Mouse (Mus musculus) midbrain, embryonic 10.5 days (tissue): ENCODE data around the gene Slc1a3. TPM values are rescaled to one million over a fixed set of nuclear protein-coding genes. Genes with fewer than 3 reads are reported as not detected.
A peak's percentile ranks its signal among the peaks of the same experiment; 100 is the strongest.

ENCODE experiments used
- DNase-seq: peaks from one replicate; pipeline ENCODE4 v3.0.0-alpha.2; 2017; ENCODE audit warnings: low spot score
- H3K27ac ChIP-seq: fragments of 300-500 bp; sonication (generic); replicated peaks from 2 replicates; pipeline ENCODE4 v1.5.1; 2016; ENCODE audit warnings: mild to moderate bottlenecking
- H3K27me3 ChIP-seq: fragments of 300-500 bp; sonication (generic); 2 replicates; pipeline ENCODE4 v1.6.1; 2016; ENCODE audit warnings: low read depth, mild to moderate bottlenecking; ENCODE audit not compliant: poor library complexity, severe bottlenecking
- H3K36me3 ChIP-seq: fragments of 300-500 bp; sonication (generic); 2 replicates; pipeline ENCODE4 v1.6.1; 2016; ENCODE audit warnings: mild to moderate bottlenecking, moderate library complexity
- H3K4me1 ChIP-seq: fragments of 300-500 bp; sonication (generic); 2 replicates; pipeline ENCODE4 v1.6.1; 2016
- H3K4me3 ChIP-seq: fragments of 300-500 bp; sonication (generic); 2 replicates; pipeline ENCODE4 v1.5.1; 2016; ENCODE audit warnings: mild to moderate bottlenecking, moderate library complexity
- H3K9me3 ChIP-seq: fragments of 300-500 bp; sonication (generic); replicated peaks from 2 replicates; pipeline ENCODE4 v1.6.1; 2016; ENCODE audit warnings: mild to moderate bottlenecking
- WGBS: fragments of 180-500 bp; shearing (Covaris S2); methylation state at CpG from one replicate; pipeline ENCODE4 v1.1.7; 2016; 5-methylcytosine and 5-hydroxymethylcytosine counted together
- polyA plus RNA-seq: library from polyadenylated mRNA; unstranded; fragments of >200 nt; fragmentation: Nextera tagmentation; extraction: Ambion mirVana; gene quantifications from 2 replicates; pipeline ENCODE4 v1.2.1, GENCODE M21; 2016

The Slc1a3 gene
- polyA plus RNA-seq, 1 experiment from 2014 or later, result 23.5 TPM

DNA sequence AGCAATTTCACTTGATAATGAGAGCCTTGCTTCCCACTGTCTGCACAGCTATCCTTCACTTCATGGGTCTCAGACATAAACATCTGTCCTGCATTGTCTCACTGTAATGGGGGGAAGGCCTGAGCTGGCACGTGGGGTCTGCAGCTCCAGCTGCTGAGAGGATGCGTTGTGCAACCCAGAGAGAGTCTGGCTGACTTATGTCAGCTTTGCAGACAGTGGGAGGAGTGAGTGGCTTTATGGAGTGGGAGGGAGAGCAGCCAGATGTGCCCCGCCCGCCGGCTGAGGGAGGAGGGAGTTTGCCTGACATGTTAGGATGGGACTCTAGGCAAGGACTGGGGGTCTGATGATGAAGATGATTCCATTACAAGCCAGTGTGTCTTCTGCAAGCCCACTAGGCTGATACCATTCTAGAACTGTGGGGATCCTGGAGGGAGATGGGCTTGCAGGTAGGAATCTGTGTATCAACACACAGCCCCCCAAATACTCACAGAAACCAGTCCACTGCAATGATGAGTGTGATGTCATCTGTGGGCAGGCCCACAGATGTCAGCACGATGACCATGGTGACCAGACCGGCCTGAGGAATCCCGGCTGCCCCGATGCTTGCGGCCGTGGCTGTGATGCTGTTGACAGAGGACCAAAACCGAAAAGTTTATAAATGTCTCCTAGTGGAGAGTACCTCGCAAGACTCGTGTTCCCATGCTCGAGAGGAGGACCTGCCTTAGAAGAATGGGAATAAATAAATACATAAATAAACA lies 71.8 kb downstream of the Slc1a3 start:
- no peak for DNase-seq
- Histone ChIP-seq H3K27me3 (no peaks in the 10 kb centered on the region), H3K36me3 (peaks cover 19% of the 10 kb centered on the region), H3K27ac (no peak overlapping the region), H3K4me1 (no peaks in the 10 kb centered on the region), H3K4me3 (no peak overlapping the region), H3K9me3 (no peaks in the 10 kb centered on the region)
- 93% methylated on average over 15 of the region's 15 CpGs for WGBS

DNA sequence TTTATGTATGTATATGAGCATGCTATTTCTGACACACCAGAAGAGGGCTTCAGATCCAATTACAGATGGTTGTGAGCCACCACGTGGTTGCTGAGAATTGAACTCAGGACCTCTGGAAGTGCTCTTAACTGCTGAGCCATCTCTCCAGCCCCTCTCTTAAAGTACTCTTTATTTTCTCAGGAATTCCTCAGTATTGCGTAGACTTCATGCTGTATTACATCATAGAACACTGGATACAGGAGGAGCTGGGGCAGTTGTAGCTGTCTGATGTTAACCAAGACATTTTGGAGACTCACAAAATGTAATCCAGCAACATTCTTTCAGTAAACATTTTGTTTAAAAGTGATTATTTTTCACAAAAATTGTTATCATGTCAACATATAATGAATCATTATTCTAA lies 73.3 kb downstream of the Slc1a3 start:
- Histone ChIP-seq H3K27me3 (no peaks in the 10 kb centered on the region), H3K4me3 (no peak overlapping the region), H3K36me3 (peaks cover 11% of the 10 kb centered on the region), H3K9me3 (no peaks in the 10 kb centered on the region), H3K4me1 (peaks cover 8% of the 10 kb centered on the region), H3K27ac (no peak overlapping the region)
- WGBS, result 89% methylated on average over 2 of the region's 2 CpGs
- no peak for DNase-seq

DNA sequence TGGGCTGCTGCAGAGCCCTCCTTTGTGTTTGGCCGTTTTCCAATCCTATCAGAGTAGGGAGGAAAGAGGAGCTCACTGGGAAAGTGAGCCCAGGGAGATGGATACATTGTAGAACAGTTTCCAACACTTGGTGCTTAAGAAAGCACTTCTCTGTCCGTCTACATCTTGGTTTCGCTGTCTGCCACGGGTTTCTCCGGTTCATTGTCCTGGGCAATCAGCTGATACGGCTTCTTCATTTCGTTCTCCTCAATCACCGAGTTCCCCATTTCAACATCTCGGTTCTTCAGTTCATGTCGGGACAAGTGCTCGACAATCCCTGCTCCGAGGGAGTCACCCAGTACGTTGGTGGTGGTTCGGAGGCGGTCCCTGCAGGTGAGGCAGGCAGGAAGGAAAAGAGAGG lies 74.6 kb downstream of the Slc1a3 start:
- Histone ChIP-seq H3K27ac (no peak overlapping the region), H3K27me3 (peaks cover 8% of the 10 kb centered on the region), H3K9me3 (no peaks in the 10 kb centered on the region), H3K36me3 (peaks cover 6% of the 10 kb centered on the region), H3K4me3 (no peak overlapping the region), H3K4me1 (peaks cover 17% of the 10 kb centered on the region)
- no peak for DNase-seq
- 92% methylated on average over 15 of the region's 15 CpGs for WGBS

DNA sequence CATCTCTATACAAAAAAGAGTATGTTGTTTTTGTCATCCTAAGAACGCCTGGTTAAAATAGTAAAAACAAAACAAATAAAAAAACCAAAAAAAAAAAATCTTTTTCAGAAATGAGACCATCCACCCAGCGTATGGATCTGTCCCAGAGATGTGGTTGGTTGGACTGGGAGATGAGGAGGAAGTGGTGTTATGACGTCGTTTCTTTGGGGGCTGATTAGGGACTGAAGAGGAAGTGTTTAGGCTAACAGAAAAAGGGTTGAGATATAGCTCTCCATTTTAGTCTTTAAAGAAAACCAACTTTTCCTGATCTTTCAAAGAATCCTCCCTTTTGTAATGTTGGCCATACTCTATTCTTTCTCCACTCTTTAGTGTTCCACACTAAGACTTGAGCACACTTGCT lies 75.8 kb downstream of the Slc1a3 start:
- H3K36me3 ChIP-seq, result peaks cover 6% of the 10 kb centered on the region
- H3K27me3 ChIP-seq, result peaks cover 19% of the 10 kb centered on the region
- no peaks in the 10 kb centered on the region for H3K9me3 ChIP-seq
- H3K4me1 ChIP-seq, result peaks cover 25% of the 10 kb centered on the region
- H3K27ac ChIP-seq, result no peak overlapping the region
- WGBS, result 84% methylated on average over 4 of the region's 4 CpGs
- H3K4me3 ChIP-seq, result no peak overlapping the region
- DNase-seq, result no peak

DNA sequence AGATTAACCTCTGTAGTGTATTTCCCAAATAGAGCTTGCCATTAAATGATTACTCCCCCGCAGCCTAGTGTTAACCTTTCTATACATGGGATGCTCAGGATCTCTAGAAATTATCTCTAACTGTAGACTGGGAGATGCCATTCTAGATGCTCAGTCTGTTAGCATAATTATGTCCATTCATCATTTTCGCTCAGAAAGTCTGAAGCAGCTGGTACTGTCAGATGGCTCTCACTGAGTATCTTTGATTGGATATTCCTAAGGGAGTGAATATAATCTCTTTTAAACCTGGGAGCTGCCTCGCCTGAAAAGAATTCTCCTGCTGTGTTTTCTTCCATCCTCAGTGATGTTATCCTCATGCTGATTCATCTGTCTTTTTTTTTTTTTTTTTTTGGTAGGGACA lies 76.2 kb downstream of the Slc1a3 start:
- H3K36me3 ChIP-seq, result peaks cover 6% of the 10 kb centered on the region
- WGBS, result 81% methylated on average over 3 of the region's 3 CpGs
- no peak for DNase-seq
- no peak overlapping the region for H3K27ac ChIP-seq
- H3K4me1 ChIP-seq, result peaks cover 29% of the 10 kb centered on the region
- peaks cover 19% of the 10 kb centered on the region for H3K27me3 ChIP-seq
- no peaks in the 10 kb centered on the region for H3K9me3 ChIP-seq
- H3K4me3 ChIP-seq, result no peak overlapping the region

DNA sequence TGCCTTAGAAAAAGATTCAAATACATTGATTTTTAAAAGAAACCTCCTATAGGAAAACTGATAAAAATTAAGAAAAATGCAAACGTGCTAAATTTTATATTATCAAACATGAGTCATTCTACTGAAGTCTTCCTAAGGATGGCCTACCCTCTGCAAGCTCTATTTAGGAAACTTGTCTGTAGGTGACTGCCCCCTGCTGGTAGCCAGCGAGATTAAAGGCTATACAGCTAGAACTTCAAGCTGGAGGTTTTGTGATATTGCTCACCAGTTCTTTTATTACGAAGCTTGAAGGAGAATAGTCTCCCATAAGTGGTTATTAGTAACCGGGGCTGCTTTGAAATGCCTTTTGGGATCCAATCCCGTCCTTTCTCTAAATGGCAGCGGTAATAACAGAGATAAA lies 77.2 kb downstream of the Slc1a3 start:
- no peaks in the 10 kb centered on the region for H3K9me3 ChIP-seq
- WGBS, result 66% methylated on average over 6 of the region's 6 CpGs
- H3K27me3 ChIP-seq, result peaks cover 20% of the 10 kb centered on the region
- no peak overlapping the region for H3K4me3 ChIP-seq
- H3K36me3 ChIP-seq, result no peaks in the 10 kb centered on the region
- peak; percentile 56 for DNase-seq
- no peak overlapping the region for H3K27ac ChIP-seq
- H3K4me1 ChIP-seq, result peaks cover 35% of the 10 kb centered on the region

DNA sequence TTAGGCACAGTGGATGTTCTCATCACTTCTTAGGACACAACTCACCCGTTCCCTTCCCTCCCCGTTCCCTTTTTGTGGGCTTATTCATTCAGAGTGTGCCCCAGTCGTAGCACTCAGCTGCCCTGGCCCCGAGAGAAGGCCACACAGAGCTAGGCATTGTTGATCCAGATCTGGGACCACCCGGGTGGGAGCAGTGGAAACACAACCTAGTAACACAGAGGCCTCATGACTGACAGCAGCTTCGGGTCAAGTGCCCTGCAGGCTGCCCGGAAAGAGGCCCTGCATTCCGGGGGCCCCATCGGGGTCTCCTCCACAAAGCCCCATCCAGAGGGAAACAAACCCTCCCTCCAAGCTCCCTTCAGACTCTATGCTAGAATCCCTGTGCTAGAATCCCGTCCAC lies 78.2 kb downstream of the Slc1a3 start:
- Histone ChIP-seq H3K27me3 (peaks cover 30% of the 10 kb centered on the region), H3K4me3 (no peak overlapping the region), H3K9me3 (no peaks in the 10 kb centered on the region), H3K4me1 (peaks cover 42% of the 10 kb centered on the region), H3K27ac (peak overlapping the region; percentile 72), H3K36me3 (no peaks in the 10 kb centered on the region)
- DNase-seq, result peak; percentile 81
- 11% methylated on average over 10 of the region's 10 CpGs for WGBS

DNA sequence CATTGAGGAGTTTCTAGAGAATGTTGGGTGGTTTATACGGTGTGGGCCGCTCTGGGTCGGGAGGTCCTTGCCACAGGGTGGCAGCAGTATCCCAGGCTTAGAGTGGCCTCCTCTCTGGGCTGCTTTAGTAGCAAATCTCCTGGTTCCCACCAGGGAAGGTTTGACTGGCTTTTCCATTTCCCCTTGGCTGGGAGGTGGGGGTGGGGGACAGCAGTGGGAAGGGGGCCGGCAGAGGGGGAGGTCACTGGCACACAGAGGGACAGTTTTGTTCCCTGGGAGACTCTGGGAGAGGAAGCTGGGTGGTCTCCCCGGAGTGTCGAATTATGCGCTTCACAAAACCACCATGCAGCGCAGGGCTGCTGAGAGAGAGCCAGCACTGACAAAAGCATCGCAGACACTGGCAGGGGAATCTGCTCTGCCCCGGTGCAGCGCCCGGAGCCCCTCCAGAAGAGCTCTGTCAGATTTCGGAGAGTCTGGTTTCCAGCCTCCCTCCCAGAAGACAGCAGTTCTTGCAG lies 81.2 kb downstream of the Slc1a3 start:
- peak overlapping the region; percentile 53 for H3K4me3 ChIP-seq
- H3K9me3 ChIP-seq, result no peaks in the 10 kb centered on the region
- peaks cover 42% of the 10 kb centered on the region for H3K27me3 ChIP-seq
- no peaks in the 10 kb centered on the region for H3K36me3 ChIP-seq
- H3K27ac ChIP-seq, result peak overlapping the region; percentile 82
- DNase-seq, result peak; percentile 85
- 0% methylated on average over 13 of the region's 13 CpGs for WGBS
- peaks cover 48% of the 10 kb centered on the region for H3K4me1 ChIP-seq

DNA sequence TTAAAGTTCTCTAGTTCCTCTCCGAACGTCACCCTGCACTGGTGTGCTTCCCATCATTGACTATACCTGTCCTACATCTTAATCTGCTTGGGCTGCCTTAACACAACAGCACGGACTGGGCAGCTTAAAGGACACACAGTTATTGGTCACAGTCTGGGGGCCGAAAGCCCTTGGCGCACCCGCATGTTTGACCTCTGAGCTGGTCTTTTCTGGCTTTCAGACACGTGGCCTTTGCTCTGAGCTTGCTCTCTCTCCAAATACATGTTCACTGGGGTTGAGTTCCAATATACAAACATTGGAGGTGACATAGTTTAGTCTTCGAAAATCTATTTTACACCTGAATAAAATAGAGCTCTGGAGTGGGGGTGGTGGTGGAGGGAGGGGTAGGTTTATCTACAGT lies 82.4 kb downstream of the Slc1a3 start:
- H3K27me3 ChIP-seq, result peaks cover 42% of the 10 kb centered on the region
- peaks cover 48% of the 10 kb centered on the region for H3K4me1 ChIP-seq
- no peaks in the 10 kb centered on the region for H3K36me3 ChIP-seq
- H3K9me3 ChIP-seq, result no peaks in the 10 kb centered on the region
- WGBS, result 64% methylated on average over 8 of the region's 8 CpGs
- no peak for DNase-seq
- no peak overlapping the region for H3K4me3 ChIP-seq
- H3K27ac ChIP-seq, result no peak overlapping the region

DNA sequence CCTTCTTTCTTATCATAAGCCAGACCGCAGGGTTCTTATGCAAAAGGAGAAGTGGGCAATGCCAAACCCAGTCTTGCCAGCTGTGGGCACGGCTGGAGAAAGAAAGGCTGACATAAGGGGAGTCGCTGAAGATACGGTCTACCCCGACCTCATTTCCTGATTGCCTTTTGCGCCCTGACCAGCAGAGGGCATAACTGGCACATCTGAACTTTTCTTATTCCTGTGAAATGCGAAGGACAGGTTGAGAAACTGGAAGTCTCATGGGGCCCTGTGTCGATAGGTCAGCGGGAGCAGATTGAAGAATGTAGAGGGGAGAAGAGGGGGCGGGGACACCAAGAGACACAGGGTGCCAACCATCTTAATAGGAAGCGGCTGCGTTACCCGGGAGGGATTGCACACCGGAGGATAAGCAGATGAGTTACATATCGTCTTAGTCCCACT lies 83.4 kb downstream of the Slc1a3 start:
- Histone ChIP-seq H3K27me3 (peaks cover 42% of the 10 kb centered on the region), H3K9me3 (no peaks in the 10 kb centered on the region), H3K36me3 (no peaks in the 10 kb centered on the region), H3K27ac (no peak overlapping the region), H3K4me1 (peaks cover 38% of the 10 kb centered on the region), H3K4me3 (peak overlapping the region; percentile 51)
- WGBS, result 4% methylated on average over 15 of the region's 15 CpGs
- DNase-seq, result peak; percentile 73

DNA sequence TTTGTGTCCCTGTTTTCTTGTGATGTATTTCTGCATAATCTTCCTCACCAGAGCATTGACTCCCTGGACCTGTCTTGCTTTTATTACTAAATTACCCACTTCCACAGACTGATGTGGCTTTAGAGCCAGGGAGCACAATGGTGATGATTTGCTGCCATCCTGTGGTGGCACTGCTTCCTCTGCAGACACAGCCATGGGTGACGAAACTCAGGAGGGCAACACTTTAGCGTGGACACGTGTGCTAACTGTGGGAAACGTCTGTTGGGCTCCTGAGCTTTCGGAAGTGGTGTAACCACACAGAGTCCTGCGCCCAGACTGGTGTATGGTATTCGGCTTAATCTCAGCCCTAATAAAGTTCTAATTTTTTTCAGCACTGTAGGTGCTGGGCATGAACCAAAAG lies 85.2 kb downstream of the Slc1a3 start:
- H3K9me3 ChIP-seq, result no peaks in the 10 kb centered on the region
- DNase-seq, result peak; percentile 21
- H3K36me3 ChIP-seq, result no peaks in the 10 kb centered on the region
- H3K4me3 ChIP-seq, result no peak overlapping the region
- no peak overlapping the region for H3K27ac ChIP-seq
- H3K4me1 ChIP-seq, result peaks cover 28% of the 10 kb centered on the region
- peaks cover 28% of the 10 kb centered on the region for H3K27me3 ChIP-seq
- WGBS, result 61% methylated on average over 7 of the region's 7 CpGs

DNA sequence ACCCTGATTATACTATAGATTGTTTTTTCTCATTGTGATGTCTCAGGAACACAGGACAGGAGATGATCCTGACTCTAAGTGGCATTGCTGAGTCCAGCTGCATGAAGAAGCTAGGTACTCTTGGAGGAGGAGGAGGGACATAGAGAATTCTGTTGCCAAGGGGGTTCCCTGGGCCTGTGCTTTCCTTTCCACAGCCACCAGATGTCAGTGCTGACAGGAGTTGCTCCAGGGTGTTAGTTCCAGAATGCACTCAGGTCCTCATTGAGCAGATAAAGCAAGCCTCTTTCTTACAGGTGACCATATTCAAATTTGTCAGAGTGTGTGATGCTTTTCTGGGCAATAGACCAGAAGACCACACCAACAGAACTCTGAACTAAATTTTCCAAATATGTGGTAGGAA lies 86.7 kb downstream of the Slc1a3 start:
- Histone ChIP-seq H3K27ac (no peak overlapping the region), H3K4me1 (peaks cover 13% of the 10 kb centered on the region), H3K27me3 (peaks cover 23% of the 10 kb centered on the region), H3K9me3 (no peaks in the 10 kb centered on the region), H3K36me3 (no peaks in the 10 kb centered on the region), H3K4me3 (no peak overlapping the region)
- no peak for DNase-seq

DNA sequence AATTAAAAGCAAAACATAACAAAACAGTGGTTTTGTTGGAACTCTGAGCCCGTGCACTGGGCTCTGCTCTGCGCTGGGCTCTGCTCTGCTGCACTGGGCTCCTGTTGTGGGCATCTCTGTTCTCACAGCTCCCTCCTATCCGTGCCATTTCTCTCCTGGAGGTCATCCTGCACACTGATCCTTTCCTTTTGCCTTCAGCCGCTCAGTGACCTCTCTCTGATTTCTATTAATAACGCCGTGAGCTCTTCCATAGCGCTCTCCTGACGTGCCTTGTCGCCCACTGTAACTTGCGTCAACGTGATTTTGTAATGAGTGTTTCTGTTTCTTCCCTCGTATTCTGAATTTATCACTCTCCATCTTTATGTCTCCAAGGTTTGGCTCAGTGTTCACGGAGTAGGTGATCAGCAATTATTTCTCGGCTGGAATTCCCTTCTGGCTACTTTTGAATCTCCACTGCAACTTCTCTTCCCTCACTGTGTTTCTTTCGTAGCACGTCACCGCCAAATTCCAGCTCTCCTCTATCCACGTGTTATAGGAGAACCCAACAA lies 91.0 kb downstream of the Slc1a3 start:
- no peaks in the 10 kb centered on the region for H3K36me3 ChIP-seq
- WGBS, result 82% methylated on average over 18 of the region's 18 CpGs
- H3K4me1 ChIP-seq, result no peaks in the 10 kb centered on the region
- H3K4me3 ChIP-seq, result no peak overlapping the region
- H3K27me3 ChIP-seq, result no peaks in the 10 kb centered on the region
- H3K27ac ChIP-seq, result no peak overlapping the region
- no peak for DNase-seq
- no peaks in the 10 kb centered on the region for H3K9me3 ChIP-seq
